Mouse (Mus musculus): ENCODE measurements around the gene Foxl2. TPM values are rescaled to one million over a fixed set of nuclear protein-coding genes. Genes with fewer than 3 reads are reported as not detected.

The Foxl2 gene
- polyA plus RNA-seq, 1 experiment = not detected

DNA sequence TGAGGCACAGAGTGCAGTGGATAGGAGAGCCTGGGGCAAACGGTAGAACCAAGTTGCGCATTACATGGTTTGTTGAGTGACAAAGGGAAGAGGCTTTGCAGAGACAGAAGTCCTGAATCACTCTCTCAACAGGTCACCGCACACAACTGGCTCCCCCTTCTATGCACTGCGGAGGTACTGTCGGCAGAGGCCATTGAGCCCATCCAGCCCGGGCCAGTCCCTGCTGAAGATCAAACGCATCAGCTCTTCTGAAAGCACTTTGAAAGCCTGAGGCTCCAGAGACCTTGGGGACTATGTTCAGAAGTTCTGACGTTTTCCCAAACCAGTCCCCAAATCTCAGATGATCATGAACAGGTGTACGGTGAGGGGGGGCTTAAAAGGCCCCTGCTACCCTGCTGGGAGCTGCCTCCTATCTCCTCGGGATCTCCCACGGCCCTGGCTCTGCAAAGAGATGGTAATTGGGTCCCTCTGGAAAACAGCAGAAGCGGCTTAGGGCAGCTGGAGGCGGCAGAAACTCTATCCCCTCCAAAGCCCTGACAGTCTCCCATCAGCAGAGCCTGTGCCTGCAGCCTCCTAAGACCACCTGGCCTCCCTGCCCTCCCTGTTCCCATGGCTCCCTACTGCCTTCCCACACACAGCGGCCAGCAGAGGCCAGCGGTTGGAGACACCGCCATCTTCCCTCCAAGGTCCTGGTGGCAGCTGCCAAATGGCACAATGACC, 19.7 kb upstream of the Foxl2 start:
- Histone ChIP-seq H3K4me1 (ENCODE audit: control insufficient read depth, insufficient read depth, low read length) (no peaks in the 10 kb centered on the region; the same call in 1 of the 2 replicates), H3K27ac (ENCODE audit: control insufficient read depth, insufficient read depth, low read depth, low read length) (no peak overlapping the region)
- TF ChIP-seq POLR2A (IDR thresholded peaks at IDR 0.05; ENCODE audit: control insufficient read depth, low read depth, low read length) (no peak), CTCF (IDR thresholded peaks at IDR 0.05; ENCODE audit: control insufficient read depth, insufficient read depth, insufficient replicate concordance, low read depth, low read length) (no peak)

DNA sequence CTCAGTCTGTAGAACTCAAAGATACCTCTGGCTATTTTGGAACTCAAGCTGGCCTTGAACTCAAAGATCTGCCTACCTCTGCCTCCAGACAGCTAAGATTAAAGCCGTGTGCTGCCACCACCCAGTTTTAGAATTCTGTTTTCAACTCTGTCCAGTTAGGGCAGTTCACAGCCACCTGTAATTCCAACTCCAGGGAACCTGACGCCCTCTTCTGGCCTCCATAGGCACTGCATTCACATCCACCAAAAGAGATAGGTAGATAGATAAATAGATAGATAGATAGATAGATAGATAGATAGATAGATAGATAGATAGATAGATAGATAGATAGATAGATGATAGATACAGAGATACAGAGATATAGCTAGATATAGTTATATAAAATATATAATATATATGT, 15.8 kb upstream of the Foxl2 start:
- H3K27me3 ChIP-seq (ENCODE audit: control insufficient read depth, insufficient read depth, low read length) = no peaks in the 10 kb centered on the region
- no peaks in the 10 kb centered on the region for H3K4me1 ChIP-seq (ENCODE audit: control insufficient read depth, insufficient read depth, low read length)
- TF ChIP-seq POLR2A (IDR thresholded peaks at IDR 0.05; ENCODE audit: control insufficient read depth, low read depth, low read length) (no peak), CTCF (IDR thresholded peaks at IDR 0.05; ENCODE audit: control insufficient read depth, insufficient read depth, insufficient replicate concordance, low read depth, low read length) (peak; percentile 20; the same call in 1 of the 2 replicates)
- no peak overlapping the region for H3K4me3 ChIP-seq (ENCODE audit: control insufficient read depth, low read depth, low read length)
- no peak overlapping the region for H3K27ac ChIP-seq (ENCODE audit: control insufficient read depth, insufficient read depth, low read depth, low read length)
- H3K36me3 ChIP-seq (ENCODE audit: control insufficient read depth, insufficient read depth, low read length) = no peaks in the 10 kb centered on the region

More for the DNA sequence above, 19.7 kb upstream of the Foxl2 start:
- no peaks in the 10 kb centered on the region for H3K27me3 ChIP-seq (ENCODE audit: control insufficient read depth, insufficient read depth, low read length)
- H3K36me3 ChIP-seq (ENCODE audit: control insufficient read depth, insufficient read depth, low read length) = no peaks in the 10 kb centered on the region
- no peak overlapping the region for H3K4me3 ChIP-seq (ENCODE audit: control insufficient read depth, low read depth, low read length)

DNA sequence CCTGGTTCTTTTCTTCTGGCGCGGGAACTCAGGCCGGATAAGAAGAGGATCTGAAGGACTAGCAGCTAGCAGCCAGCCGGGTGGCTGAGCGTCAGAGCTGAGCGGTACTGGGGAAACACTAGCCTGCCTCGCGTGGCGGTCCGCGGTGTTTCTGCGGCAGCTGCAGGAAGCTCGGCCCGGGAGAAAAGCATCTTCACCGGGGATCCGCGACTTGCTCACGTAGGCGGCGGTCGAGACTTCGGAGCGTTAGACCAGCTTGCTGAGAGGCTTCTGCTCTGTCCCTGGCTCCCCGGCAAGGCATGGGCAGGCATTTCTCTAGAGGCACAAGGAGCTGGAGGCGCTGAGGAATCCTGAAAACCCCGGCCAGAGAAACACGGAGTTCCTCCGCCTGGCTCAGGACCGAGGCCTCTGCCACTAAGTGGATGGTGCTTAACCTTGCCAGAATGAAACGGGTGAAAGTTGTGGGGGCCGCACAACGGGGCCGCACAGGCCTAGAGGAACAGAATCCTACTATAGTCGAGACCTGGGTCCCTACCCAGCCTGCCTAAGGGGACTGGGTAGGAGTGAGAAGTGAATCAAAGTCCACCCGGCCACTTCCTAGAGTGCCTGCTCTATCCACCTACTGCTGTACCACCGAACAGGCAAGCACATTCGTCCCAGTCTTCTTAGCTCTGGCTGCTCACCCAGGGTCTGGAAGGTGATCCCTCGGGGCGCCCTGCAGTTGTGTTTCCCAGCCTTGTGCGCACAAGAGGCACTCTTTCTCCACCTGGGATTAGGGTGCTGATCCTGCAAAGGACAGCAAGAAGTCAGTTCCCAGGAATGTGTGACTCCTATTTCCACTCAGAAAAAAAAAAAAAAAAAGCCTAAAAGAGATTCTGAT, 2.7 kb upstream of the Foxl2 start:
- Histone ChIP-seq H3K27ac (ENCODE audit: control insufficient read depth, insufficient read depth, low read depth, low read length) (no peak overlapping the region), H3K4me1 (ENCODE audit: control insufficient read depth, insufficient read depth, low read length) (peaks cover 26% of the 10 kb centered on the region), H3K4me3 (ENCODE audit: control insufficient read depth, low read depth, low read length) (no peak overlapping the region), H3K36me3 (ENCODE audit: control insufficient read depth, insufficient read depth, low read length) (no peaks in the 10 kb centered on the region), H3K27me3 (ENCODE audit: control insufficient read depth, insufficient read depth, low read length) (peaks cover 11% of the 10 kb centered on the region)
- TF ChIP-seq CTCF (IDR thresholded peaks at IDR 0.05; ENCODE audit: control insufficient read depth, insufficient read depth, insufficient replicate concordance, low read depth, low read length) (no peak), POLR2A (IDR thresholded peaks at IDR 0.05; ENCODE audit: control insufficient read depth, low read depth, low read length) (no peak)

GRCm38 (mm10) chr9:98953291-98953690, 1.8 kb upstream of the Foxl2 start:
- H3K4me3 ChIP-seq (ENCODE audit: control insufficient read depth, low read depth, low read length) = no peak overlapping the region
- TF ChIP-seq CTCF (IDR thresholded peaks at IDR 0.05; ENCODE audit: control insufficient read depth, insufficient read depth, insufficient replicate concordance, low read depth, low read length) = no peak
- no peak for TF ChIP-seq POLR2A (IDR thresholded peaks at IDR 0.05; ENCODE audit: control insufficient read depth, low read depth, low read length)
- no peak overlapping the region for H3K27ac ChIP-seq (ENCODE audit: control insufficient read depth, insufficient read depth, low read depth, low read length)
- H3K4me1 ChIP-seq (ENCODE audit: control insufficient read depth, insufficient read depth, low read length) = peaks cover 26% of the 10 kb centered on the region
- peaks cover 14% of the 10 kb centered on the region for H3K27me3 ChIP-seq (ENCODE audit: control insufficient read depth, insufficient read depth, low read length)
- no peaks in the 10 kb centered on the region for H3K36me3 ChIP-seq (ENCODE audit: control insufficient read depth, insufficient read depth, low read length)

- H3K36me3 ChIP-seq (ENCODE audit: control insufficient read depth, insufficient read depth, low read length) = no peaks in the 10 kb centered on the region
- no peak overlapping the region for H3K4me3 ChIP-seq (ENCODE audit: control insufficient read depth, low read depth, low read length)
- H3K4me1 ChIP-seq (ENCODE audit: control insufficient read depth, insufficient read depth, low read length) = peaks cover 26% of the 10 kb centered on the region
- TF ChIP-seq CTCF (IDR thresholded peaks at IDR 0.05; ENCODE audit: control insufficient read depth, insufficient read depth, insufficient replicate concordance, low read depth, low read length) = no peak
- no peak for TF ChIP-seq POLR2A (IDR thresholded peaks at IDR 0.05; ENCODE audit: control insufficient read depth, low read depth, low read length)
- H3K27me3 ChIP-seq (ENCODE audit: control insufficient read depth, insufficient read depth, low read length) = peaks cover 14% of the 10 kb centered on the region
- no peak overlapping the region for H3K27ac ChIP-seq (ENCODE audit: control insufficient read depth, insufficient read depth, low read depth, low read length)
Observed at GRCm38 (mm10) chr9:98953830-98954229, 1.3 kb upstream of the Foxl2 start.

GRCm38 (mm10) chr9:98954391-98955102, 541 bp upstream of the Foxl2 start:
- Histone ChIP-seq H3K27ac (ENCODE audit: control insufficient read depth, insufficient read depth, low read depth, low read length) (no peak overlapping the region), H3K4me1 (ENCODE audit: control insufficient read depth, insufficient read depth, low read length) (peaks cover 26% of the 10 kb centered on the region), H3K27me3 (ENCODE audit: control insufficient read depth, insufficient read depth, low read length) (peaks cover 14% of the 10 kb centered on the region), H3K36me3 (ENCODE audit: control insufficient read depth, insufficient read depth, low read length) (no peaks in the 10 kb centered on the region), H3K4me3 (ENCODE audit: control insufficient read depth, low read depth, low read length) (no peak overlapping the region; the same call in 1 of the 2 replicates)
- TF ChIP-seq CTCF (IDR thresholded peaks at IDR 0.05; ENCODE audit: control insufficient read depth, insufficient read depth, insufficient replicate concordance, low read depth, low read length) = no peak
- no peak for TF ChIP-seq POLR2A (IDR thresholded peaks at IDR 0.05; ENCODE audit: control insufficient read depth, low read depth, low read length)

Measured in testis, adult 2 months (tissue).